Mouse (Mus musculus): ENCODE measurements at regions not wholly inside any gene's neighbourhood (a gene's known extent, or its start where the extent isn't known, plus 50 kb on each side); places are given as distances from the start of the nearest gene placed in this dataset.

DNA sequence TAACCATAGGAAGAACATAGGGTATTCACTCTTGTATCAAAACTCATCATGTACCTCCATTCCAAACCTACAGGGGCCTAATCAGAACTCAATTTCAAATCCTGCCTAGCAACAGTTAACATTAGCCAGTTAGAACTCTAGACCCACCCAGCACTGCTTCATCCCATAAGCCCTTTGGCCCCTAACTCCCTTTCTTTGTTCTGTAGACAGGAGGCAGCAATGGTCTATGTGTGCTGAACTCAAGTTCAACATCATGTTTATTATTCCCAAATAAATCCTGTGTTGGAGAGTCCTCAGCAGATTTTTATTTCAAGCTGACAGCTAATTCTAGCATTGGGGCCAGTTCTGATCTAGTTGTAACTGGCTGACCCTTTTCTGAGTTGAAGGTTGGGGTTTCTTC is 112.2 kb downstream of the Ipo8 start:
- DNase-seq (ENCODE audit: low spot score in 2 of 2): no peak

DNA sequence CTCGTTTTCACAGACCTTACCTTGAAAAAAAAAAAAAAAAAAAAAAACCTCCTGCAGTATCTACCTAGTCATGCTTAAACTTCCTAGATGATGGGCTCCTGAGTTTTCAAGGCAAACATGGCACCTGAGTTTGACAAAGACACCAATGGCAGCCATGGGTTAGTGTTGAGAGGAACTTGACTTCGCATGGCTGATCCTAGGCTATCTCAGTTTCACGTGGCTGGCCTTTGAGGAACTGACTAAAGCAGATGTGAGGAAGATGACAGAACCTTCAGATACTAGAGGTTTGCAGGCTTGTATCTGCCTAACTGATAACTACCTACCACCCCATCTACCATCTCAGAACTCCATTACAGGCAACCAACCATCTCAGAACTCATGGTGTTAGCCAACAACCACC is 120.9 kb downstream of the Ipo8 start:
- no peak for DNase-seq (ENCODE audit: low spot score in 2 of 2)

DNA sequence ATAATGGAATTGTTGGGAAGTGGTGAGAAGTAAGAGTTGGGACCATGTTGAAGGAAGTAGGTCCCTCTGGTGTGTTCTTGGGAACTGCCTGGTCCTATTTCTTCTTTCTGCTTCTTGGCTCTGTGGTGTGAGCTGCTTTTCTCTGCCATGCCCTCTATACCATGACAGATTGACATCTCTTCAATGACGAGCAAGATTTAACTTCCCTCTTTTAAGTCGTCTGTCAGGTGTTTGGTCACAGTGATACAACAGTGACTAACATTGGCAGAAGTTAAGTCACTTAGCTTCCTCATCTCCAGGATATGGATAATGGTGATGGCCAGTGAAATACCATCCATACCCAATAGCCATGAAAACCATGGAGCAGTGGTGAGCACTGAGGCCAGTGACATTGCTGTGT is 122.9 kb downstream of the Ipo8 start:
- DNase-seq (ENCODE audit: low spot score in 2 of 2): no peak

DNA sequence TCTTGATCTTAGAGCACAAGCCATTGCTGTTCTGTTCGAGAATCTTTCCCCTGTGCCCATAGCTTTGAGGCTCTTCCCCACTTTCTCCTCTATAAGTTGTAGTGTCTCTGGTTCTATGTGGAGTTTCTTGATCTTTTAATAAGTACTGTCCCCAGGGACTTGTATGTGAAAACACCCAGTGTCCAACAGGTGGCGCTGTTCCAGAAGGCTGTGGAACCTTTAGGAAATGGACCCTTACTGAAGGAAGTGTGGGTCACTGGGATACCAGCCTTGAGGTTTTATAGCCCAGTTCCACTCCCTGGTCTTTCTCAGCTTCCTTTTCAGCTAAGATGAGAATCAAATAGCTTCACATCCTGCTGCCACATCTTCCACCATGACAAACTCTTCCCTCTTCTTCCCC is 125.6 kb downstream of the Ipo8 start:
- no peak for DNase-seq (ENCODE audit: low spot score in 2 of 2)

DNA sequence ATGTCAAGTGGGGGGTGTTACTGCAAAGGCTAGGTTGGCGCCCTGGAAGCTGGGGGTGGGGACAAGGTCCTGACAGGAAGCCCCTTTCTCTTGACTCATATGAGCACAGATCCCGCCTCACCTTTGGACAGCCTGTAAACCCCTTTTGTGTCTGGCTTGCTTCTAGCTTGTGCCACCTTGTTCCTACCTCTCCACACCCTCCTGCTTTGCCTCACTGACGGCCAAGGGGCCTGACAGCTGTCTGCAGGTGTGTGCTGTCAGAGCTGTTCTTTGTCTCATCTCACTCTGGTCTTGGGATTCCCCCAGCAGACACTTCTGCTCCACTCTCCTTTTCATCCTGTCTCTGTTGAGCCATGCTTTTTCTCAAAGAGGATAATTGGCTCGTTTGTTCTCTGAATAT is 137.9 kb downstream of the Ipo8 start:
- DNase-seq (ENCODE audit: low spot score in 2 of 2): no peak

DNA sequence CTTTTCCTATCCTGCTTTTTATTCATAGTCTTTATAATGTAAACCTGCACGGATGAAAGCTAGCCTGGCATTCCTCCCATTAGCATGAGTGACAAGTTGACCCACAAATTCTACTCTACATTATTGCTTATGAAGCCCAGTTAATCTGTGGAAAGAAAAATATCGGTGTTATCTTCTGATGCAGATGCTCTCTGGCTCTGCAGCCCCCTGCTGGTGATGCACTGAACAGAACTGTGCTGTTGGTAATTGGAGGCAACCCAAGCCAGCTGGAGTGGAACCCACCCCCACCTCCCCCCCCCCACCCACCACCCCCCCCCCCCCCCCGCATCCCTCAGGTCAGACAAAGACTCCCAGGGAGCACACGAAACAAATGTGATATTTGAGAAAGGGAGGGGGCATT is 143.5 kb downstream of the Ipo8 start:
- peak; percentile 10 to 33 for DNase-seq (ENCODE audit: low spot score in 2 of 2)

DNA sequence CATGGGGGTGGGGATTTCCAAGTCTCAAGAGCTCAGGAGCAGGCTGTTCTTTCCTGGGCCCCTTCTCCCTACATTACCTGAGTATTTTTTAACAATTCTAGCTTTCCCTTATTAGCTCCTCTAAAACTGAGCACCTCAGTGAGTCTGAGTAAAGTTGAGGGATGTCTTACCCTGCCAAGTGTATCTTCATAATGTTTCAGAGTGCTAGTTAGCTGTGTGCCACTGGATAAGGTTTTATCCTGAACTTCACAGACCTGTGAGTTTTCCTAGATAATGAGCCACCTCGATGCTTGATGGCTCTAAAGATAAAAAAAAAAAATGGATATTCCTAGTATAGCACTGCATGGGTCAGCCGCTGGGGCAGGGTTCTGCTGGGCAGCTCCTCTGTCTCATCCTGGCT is 171.1 kb downstream of the Ipo8 start:
- DNase-seq (ENCODE audit: low spot score in 2 of 2): no peak

DNA sequence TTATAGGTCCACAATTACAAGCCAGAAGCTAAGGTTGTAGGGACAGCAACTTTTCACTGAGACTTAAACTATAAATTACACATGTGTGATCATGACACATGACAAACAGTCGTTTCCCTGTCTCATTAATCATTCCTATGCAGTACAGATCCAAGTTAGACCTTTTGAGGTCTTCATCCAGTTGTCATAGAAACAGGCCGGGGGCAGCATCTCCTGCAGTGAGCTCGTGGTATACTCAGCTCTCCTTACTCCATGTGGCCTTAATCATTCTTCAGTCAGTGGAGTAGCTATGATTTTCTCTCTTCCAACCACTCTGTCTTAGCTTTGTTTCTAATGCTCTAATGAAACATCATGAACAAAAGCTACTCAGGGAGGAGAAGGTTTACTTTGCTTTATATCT is 178.1 kb downstream of the Ipo8 start:
- DNase-seq (ENCODE audit: low spot score in 2 of 2): no peak

DNA sequence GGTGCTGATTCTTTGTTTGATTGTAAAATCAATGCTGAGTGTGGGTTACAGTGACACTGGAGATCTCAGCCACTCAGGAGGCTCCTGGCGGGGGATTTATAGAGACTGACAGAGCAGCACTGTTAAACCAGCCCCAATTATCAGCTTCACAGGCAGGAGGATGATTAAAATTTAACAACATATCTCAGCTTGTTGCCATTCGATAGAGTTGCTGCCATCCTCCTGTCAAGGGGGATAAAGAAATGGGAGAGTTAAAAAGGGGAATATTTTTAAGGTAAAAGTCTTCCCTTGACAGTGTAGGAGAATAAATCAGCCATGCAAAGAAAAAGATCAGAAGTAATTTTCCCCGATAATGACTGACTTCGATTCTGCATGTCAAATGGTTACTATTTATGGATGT is 178.8 kb downstream of the Ipo8 start:
- no peak for DNase-seq (ENCODE audit: low spot score in 2 of 2)

DNA sequence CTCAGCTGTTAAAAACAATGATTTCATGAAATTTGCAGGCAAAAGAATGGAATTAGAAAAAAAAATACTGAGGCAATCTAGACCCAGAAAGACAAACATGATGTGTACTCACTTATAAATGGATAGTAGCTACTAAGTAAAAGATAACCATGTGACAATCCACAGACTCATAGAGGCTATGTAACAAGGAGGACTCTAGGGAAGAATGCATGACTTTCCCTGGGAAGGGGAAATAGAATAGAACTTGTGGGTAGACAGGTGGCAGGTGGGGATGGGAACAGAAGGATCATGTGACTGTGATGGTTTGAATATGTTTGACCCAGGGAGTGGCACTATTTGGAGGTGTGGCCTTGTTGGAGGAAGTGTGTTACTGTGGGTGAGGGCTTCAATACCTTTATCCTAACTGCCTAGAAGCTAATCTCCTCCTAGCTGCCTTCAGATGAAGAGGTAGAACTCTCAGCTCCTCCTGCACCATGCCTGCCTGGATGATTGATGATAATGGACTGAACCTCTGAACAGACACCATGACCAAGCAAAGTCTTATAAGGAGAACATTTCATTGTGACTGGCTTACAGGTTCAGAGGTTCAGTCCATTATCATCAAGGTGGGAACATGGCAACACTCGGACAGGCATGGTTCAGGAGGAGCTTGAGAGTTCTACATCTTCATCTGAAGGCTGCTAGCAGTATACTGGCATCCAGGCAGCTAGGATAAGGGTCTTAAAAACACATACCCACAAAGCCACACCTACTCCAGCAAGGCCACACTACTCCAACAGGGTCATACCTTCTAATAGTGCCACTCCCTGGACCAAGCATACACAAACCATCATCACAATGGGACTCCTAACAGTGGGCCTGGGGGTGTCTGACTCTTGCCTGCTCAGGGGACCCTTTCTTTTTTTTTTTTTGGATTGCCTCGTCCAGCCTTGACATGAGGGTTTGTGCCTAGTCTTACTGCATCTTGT is 183.6 kb downstream of the Ipo8 start:
- no peak for DNase-seq (ENCODE audit: low spot score in 2 of 2)

DNA sequence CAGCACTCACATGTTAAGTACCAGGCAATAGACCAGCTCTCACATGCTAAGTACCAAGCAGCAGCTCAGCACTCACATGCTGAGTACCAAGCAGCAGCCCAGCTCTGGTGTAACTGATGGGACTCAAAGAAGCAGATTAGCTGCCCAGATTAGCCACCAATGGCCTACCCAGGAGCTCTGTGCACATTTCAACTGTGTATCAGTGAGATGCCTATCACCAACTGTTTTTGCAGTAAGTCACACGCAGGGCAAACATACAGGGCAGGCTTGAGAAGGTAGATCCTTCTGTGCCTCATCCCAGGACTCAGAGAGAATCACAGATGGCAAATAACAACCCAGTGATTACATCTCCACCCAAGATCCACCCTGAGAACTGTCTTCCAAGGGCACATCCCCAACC is 190.7 kb downstream of the Ipo8 start:
- no peak for DNase-seq (ENCODE audit: low spot score in 2 of 2)

DNA sequence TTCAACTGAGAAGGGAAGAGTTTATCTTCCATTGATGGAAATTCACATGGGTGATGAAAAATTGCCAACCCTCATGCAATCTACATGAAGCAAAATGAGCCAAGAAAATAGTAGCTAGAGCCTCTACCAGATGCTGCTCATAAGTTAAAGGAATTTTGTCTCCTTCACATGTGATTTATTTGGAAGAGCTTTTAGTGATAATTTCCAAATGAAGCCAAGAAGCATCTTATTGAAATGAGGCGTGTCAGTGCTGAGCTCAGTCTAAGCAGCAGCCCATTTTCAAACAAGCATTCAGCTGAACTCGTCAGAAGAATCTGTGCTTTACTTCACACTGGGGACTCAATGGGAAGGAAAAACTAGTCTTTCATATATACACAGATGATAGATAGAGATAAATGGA is 190.0 kb upstream of the Tmtc1 start:
- DNase-seq (ENCODE audit: low spot score in 2 of 2): no peak

DNA sequence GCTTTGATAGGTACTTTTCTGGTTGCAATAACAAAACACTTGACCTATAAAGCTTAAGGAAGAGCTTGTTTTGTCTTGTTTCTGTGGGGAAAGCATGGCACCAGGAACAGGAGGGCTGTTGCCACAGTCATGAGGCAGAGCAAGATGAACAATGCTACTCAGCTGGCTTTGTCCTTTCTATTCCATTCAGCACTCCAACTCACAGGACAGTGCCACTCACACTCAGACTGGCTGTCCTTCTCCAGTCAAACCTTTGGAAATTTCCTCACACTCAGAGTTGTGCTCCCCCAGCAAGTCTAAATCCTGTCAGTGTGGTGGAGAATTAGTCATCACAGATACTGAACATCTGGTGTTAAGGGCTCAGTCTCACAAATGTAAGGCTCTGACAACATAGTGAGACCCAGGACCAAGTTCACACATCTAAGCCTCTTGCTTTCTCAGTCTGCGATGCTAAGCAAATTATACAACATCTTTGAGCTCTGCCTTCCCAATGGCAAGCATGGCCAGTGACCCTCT is 183.0 kb upstream of the Tmtc1 start:
- DNase-seq (ENCODE audit: low spot score in 2 of 2): no peak

DNA sequence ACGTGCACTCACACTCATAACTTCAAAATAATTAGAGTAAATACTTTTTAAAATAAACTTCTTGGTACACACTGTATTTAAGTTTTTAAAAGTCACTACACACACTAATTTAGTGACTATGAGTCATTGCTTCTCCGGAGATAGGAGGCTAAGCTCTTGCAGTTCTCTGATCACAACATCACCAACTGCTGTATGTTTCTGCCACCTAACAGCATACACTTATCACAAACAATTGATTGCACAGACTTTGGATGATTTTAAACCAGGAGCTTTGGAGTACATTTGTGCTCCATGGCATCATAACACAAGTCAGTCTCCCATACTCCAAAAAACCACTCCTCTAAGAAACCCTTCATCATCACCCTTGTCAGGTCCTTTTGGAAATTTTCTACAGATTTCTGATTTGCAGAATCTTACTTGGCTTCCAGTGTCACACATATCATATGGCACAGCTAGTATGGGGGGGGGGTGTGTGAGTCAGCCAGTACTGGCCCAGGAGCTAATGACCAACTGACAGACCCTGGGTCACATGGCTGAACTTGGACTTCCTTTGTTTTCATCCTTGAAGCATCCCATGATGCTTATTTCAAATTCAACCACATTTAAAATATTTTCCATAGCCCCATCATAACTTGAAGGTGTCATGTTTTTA is 179.1 kb upstream of the Tmtc1 start:
- no peak for DNase-seq (ENCODE audit: low spot score in 2 of 2)

DNA sequence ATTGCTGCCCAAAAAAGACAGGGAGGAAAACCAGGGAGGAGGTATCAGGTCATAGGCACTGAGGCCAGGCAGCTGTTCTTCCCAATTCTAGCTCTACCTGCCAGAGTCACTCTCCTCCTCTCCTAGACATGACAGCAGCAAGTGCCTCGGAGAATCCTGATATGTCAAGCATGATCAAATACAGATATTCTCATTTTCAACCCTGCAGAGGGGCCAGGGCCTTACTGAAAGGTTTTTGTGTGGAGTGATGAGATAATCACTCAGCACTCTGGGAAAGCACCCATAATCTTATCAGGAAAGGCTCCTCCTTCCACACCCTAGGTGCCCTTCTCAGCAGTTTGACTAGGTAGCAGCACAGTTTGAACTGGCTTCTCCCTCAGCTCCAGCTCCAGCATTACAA is 175.8 kb upstream of the Tmtc1 start:
- no peak for DNase-seq (ENCODE audit: low spot score in 2 of 2)

DNA sequence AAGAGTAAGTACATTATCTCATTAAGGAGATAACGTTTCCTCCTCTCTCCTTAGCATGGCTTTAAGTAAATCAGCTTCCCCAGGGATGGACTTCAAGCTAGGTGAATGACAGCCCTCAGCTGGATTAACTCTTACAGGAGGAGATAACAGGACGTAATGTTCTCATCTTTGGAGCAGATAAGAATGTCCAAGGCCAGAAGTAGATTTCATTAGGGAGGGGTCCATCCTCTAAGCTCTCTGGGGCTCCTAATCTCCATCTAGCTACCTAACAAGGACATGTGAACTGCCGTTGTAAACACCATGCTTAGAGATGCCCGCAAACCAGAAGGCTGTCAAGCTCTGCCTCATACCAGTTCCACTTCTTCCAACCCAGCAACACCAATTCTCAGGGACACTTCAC is 171.7 kb upstream of the Tmtc1 start:
- peak; percentile 17 to 23 for DNase-seq (ENCODE audit: low spot score in 2 of 2)

DNA sequence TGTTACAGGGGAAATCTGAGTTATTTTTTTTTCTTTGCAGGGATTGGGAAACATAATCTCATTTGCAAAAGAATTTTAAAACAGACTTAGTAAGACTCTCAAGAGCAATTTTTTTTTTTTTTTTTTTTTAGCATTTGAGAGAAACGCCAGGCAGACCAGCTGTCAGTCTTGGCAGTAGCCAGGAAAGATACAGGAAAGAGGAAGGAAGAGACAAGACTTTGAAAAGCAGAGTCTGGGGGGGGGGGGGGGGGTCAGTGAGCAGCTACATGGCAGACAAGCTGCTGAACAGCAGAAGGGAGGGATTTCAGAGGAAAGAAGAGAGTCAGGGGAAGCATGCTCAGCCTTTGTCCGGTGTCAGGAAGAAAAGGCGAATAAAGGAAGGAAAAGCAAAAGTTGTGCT is 171.3 kb upstream of the Tmtc1 start:
- peak in 1 of 2 experiments; percentile 6 for DNase-seq (ENCODE audit: low spot score in 2 of 2)

DNA sequence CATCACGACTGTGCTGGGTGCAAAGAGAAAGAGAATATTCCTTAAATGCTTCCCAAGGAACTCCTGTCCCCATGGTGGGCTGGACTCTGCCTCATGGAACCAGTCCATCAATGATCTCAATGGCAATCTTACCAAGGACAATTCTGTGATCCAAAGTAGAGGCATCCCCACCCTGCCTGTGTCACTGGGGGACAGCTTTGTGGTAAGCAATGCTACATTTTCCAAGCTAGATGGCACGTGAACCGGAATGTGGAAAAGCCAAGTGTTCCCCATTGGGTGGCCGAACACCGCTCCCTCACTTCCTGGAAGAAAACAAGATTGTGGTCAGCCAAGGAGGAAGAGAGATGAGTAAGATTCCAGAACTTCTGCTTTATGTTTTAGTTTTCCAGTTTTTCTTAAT is 164.7 kb upstream of the Tmtc1 start:
- DNase-seq (ENCODE audit: low spot score in 2 of 2): peak; percentile 12 to 14

DNA sequence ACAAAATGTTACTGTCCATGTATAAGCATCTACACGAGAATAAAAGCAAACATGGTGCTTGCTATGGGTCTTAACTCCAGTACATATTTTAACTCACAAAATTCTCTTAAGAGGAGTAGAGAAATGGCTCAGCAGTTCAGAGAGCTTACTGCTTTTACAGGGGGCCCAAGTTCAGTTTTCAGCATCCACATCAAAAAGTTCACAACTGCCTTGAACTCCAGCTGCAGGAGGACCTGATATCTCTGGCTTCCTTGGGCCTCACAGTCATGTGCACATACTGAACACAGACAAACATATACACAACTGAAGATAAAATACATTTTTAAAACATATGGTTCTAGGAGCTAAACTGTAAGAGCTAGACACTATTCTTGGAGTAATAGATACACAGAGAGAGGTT is 161.0 kb upstream of the Tmtc1 start:
- no peak for DNase-seq (ENCODE audit: low spot score in 2 of 2)

DNA sequence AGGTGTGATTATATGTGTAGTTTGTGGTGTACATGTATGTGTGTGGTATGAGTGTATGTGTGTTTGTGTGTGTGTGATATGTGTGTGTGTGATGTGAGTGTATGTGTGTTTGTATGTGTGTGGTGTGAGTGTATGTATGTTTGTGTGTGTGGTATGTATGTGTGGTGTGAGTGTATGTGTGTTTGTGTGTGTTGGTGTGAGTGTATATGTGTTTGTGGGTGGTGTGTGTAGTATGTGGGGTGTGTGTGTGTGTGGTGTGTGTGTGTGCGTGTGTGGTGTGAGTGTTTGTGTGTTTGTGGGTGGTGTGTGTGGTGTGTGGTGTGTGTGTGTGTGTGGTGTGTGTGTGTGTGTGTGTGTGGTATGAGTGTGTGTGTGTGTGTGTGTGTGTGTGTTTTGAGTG is 160.6 kb upstream of the Tmtc1 start:
- DNase-seq (ENCODE audit: low spot score in 2 of 2): no peak

DNA sequence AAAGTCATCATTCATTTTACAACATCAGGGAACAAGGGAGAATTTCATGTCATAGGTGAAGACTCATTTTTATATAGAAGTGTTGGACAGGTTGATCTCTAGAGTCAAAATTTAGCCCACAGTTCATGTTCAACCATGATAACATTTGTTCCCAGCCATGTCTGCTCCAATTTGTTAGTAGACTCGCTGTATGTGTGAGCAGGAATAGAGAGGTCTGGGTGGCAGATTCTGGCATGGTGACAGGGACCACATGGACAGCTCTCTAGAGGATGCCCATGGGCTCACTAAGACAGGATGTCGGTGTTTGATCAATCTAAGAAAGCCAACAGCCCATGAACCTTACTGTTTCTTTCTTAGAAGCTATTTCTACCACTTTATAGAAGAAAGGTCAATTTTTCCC is 159.7 kb upstream of the Tmtc1 start:
- DNase-seq (ENCODE audit: low spot score in 2 of 2): no peak

DNA sequence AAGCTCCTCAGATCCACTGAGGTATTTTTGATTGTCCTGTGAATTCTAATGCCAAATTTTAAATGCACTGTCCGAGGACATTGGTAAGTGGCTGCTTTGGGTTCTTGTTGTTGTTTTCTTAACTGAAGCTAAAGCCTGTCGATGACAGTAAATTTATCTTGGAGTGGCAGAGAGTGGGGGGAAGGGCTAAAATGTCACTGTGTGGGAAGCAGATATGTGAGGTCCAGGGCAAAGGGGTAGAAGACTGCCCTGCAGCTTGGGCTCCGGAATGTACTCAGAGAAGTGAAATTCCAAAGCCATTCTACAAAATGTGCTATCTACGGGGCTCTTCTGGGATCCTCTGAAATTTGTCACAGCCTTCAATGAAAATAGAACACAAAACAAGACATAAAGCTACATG is 159.3 kb upstream of the Tmtc1 start:
- no peak for DNase-seq (ENCODE audit: low spot score in 2 of 2)

DNA sequence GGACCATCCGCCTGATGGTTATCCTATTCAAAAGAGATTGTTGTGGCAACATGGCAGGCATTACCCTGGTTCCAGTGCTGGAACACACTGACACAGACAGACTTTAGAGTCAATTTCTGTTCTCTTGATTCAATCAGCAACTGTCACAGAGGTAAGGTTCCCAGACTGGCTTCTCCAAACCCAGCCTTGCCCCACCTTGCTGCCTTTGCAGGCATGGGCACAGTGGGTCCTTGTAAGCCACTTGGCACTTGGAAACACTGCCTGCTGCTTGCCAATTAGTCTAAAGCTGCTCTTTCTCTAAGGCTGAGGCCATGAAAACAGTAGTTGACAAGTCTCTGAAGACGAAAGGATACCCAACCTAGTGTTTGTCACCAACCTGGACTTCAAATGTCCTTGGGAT is 158.7 kb upstream of the Tmtc1 start:
- no peak for DNase-seq (ENCODE audit: low spot score in 2 of 2)

Data from heart, adult 9 months (tissue).